Mouse (Mus musculus) hindbrain, embryonic 13.5 days (tissue): ENCODE measurements around the gene Onecut3. TPM values are rescaled to one million over a fixed set of nuclear protein-coding genes. Genes with fewer than 3 reads are reported as not detected.

ENCODE experiments used
- ATAC-seq: fragments of 200-750 bp; cut with Nextera tagmentation; 2 replicates; pipeline ENCODE4 v1.8.0; 2017; ENCODE audit warnings: moderate TSS enrichment; ENCODE audit not compliant: low FRiP score
- H3K27ac ChIP-seq: fragments of 300-500 bp; sonication (generic); 2 replicates; pipeline ENCODE4 v1.5.1; 2015; ENCODE audit warnings: inconsistent platforms, mild to moderate bottlenecking, moderate library complexity
- H3K27me3 ChIP-seq: fragments of 300-500 bp; sonication (generic); 2 replicates; pipeline ENCODE4 v1.6.1; 2015; ENCODE audit warnings: mild to moderate bottlenecking, inconsistent platforms
- H3K36me3 ChIP-seq: fragments of 300-500 bp; sonication (generic); 2 replicates; pipeline ENCODE4 v1.6.1; 2015; ENCODE audit warnings: mild to moderate bottlenecking, inconsistent platforms
- H3K4me1 ChIP-seq: fragments of 300-500 bp; sonication (generic); replicated peaks from 2 replicates; pipeline ENCODE4 v1.6.1; 2015; ENCODE audit warnings: inconsistent platforms
- H3K4me2 ChIP-seq: fragments of 300-500 bp; sonication (generic); 2 replicates; pipeline ENCODE4 v1.6.1; 2015; ENCODE audit warnings: inconsistent platforms, mild to moderate bottlenecking, moderate library complexity
- H3K4me3 ChIP-seq: fragments of 300-500 bp; sonication (generic); 2 replicates; pipeline ENCODE4 v1.5.1; 2015; ENCODE audit warnings: mild to moderate bottlenecking, inconsistent platforms
- H3K9ac ChIP-seq: fragments of 300-500 bp; sonication (generic); 2 replicates; pipeline ENCODE4 v1.6.1; 2015; ENCODE audit warnings: mild to moderate bottlenecking, inconsistent platforms
- H3K9me3 ChIP-seq: fragments of 300-500 bp; sonication (generic); 2 replicates; pipeline ENCODE4 v1.6.1; 2016; ENCODE audit warnings: inconsistent platforms
- WGBS: fragments of 180-500 bp; shearing (Covaris S2); methylation state at CpG from one replicate; pipeline ENCODE4 v1.1.7; 2015; 5-methylcytosine and 5-hydroxymethylcytosine counted together
- polyA plus RNA-seq: library from polyadenylated mRNA; unstranded; fragments of >200 nt; fragmentation: Nextera tagmentation; extraction: Ambion mirVana; gene quantifications from 2 replicates; pipeline ENCODE4 v1.2.1, GENCODE M21; 2015

Onecut3 gene
- 2.1 and 2.5 TPM in 2 replicates for polyA plus RNA-seq

- Histone ChIP-seq H3K4me1 (peaks cover 39% of the 10 kb centered on the region), H3K9me3 (no peaks in the 10 kb centered on the region), H3K4me2 (peak within 1 kb of the TSS; percentile 65), H3K4me3 (peak within 1 kb of the TSS; percentile 43), H3K27ac (peak within 1 kb of the TSS; percentile 74), H3K27me3 (peaks cover 98% of the 10 kb centered on the region), H3K9ac (peak within 1 kb of the TSS; percentile 68), H3K36me3 (no peaks in the 10 kb centered on the region)
- ATAC-seq: peak; percentile 37; the same call in 1 of the 2 replicates
- under 1% methylated on average over 37 of the region's 42 CpGs for WGBS
These were observed at the start of gene Onecut3 for GRCm38 (mm10) chr10:80494732-80495131. Gene Onecut3 (plus strand): TSS chr10:80494835.

GRCm38 (mm10) chr10:80445052-80445451, 49.6 kb upstream of the Onecut3 start:
- no peaks in the 10 kb centered on the region for H3K36me3 ChIP-seq
- peaks cover 49% of the 10 kb centered on the region for H3K27me3 ChIP-seq
- H3K27ac ChIP-seq: no peak overlapping the region
- no peak overlapping the region for H3K4me2 ChIP-seq
- ATAC-seq: no peak
- no peak overlapping the region for H3K9ac ChIP-seq
- 30% methylated on average over 1 of the region's 1 CpGs for WGBS
- H3K4me1 ChIP-seq: peaks cover 13% of the 10 kb centered on the region
- no peaks in the 10 kb centered on the region for H3K9me3 ChIP-seq
- no peak overlapping the region for H3K4me3 ChIP-seq

- Histone ChIP-seq H3K4me2 (peak overlapping the region; percentile 42), H3K4me3 (no peak overlapping the region), H3K9me3 (no peaks in the 10 kb centered on the region), H3K27me3 (peaks cover 51% of the 10 kb centered on the region), H3K36me3 (no peaks in the 10 kb centered on the region), H3K9ac (no peak overlapping the region), H3K27ac (no peak overlapping the region), H3K4me1 (peaks cover 13% of the 10 kb centered on the region)
- peak; percentile 82 for ATAC-seq
- WGBS: 8% methylated on average over 26 of the region's 26 CpGs
These were observed 48.6 kb upstream of the Onecut3 start for GRCm38 (mm10) chr10:80445898-80446601.

GRCm38 (mm10) chr10:80450599-80450998, 44.0 kb upstream of the Onecut3 start:
- Histone ChIP-seq H3K4me2 (no peak overlapping the region), H3K36me3 (no peaks in the 10 kb centered on the region), H3K4me3 (no peak overlapping the region), H3K4me1 (peaks cover 4% of the 10 kb centered on the region), H3K27ac (no peak overlapping the region), H3K9me3 (no peaks in the 10 kb centered on the region), H3K27me3 (peaks cover 39% of the 10 kb centered on the region), H3K9ac (no peak overlapping the region)
- ATAC-seq: no peak
- WGBS: 5% methylated on average over 6 of the region's 6 CpGs

GRCm38 (mm10) chr10:80453601-80454000, 41.0 kb upstream of the Onecut3 start:
- H3K4me1 ChIP-seq: no peaks in the 10 kb centered on the region
- no peak overlapping the region for H3K9ac ChIP-seq
- no peaks in the 10 kb centered on the region for H3K36me3 ChIP-seq
- no peaks in the 10 kb centered on the region for H3K9me3 ChIP-seq
- WGBS: 51% methylated on average over 10 of the region's 10 CpGs
- ATAC-seq: no peak
- H3K4me2 ChIP-seq: no peak overlapping the region
- no peak overlapping the region for H3K4me3 ChIP-seq
- peaks cover 22% of the 10 kb centered on the region; the same call in 1 of the 2 replicates for H3K27me3 ChIP-seq
- H3K27ac ChIP-seq: no peak overlapping the region

- Histone ChIP-seq H3K27ac (no peak overlapping the region), H3K36me3 (no peaks in the 10 kb centered on the region)
- ATAC-seq: no peak
These were observed 39.9 kb upstream of the Onecut3 start for GRCm38 (mm10) chr10:80454781-80455180.

GRCm38 (mm10) chr10:80455697-80456096, 38.9 kb upstream of the Onecut3 start:
- no peak overlapping the region for H3K9ac ChIP-seq
- WGBS: 86% methylated on average over 5 of the region's 5 CpGs
- ATAC-seq: no peak

More at GRCm38 (mm10) chr10:80454781-80455180, 39.9 kb upstream of the Onecut3 start:
- H3K4me3 ChIP-seq: no peak overlapping the region
- H3K9ac ChIP-seq: no peak overlapping the region
- H3K27me3 ChIP-seq: 0 out of 2 replicates have a peak, but pooled peaks cover 18% of the 10 kb centered on the region
- H3K4me1 ChIP-seq: no peaks in the 10 kb centered on the region
- 87% methylated on average over 5 of the region's 5 CpGs for WGBS
- no peak overlapping the region for H3K4me2 ChIP-seq
- H3K9me3 ChIP-seq: no peaks in the 10 kb centered on the region

GRCm38 (mm10) chr10:80459236-80459635, 35.4 kb upstream of the Onecut3 start:
- H3K9ac ChIP-seq: no peak overlapping the region
- no peak overlapping the region for H3K4me2 ChIP-seq
- no peaks in the 10 kb centered on the region for H3K36me3 ChIP-seq
- no peak overlapping the region for H3K4me3 ChIP-seq
- no peak for ATAC-seq
- H3K27ac ChIP-seq: no peak overlapping the region
- H3K9me3 ChIP-seq: no peaks in the 10 kb centered on the region
- peaks cover 27% of the 10 kb centered on the region for H3K27me3 ChIP-seq
- no peaks in the 10 kb centered on the region for H3K4me1 ChIP-seq
- WGBS: 88% methylated on average over 10 of the region's 10 CpGs

More at GRCm38 (mm10) chr10:80455697-80456096, 38.9 kb upstream of the Onecut3 start:
- Histone ChIP-seq H3K4me3 (no peak overlapping the region), H3K4me2 (no peak overlapping the region), H3K36me3 (no peaks in the 10 kb centered on the region), H3K27me3 (peaks cover 20% of the 10 kb centered on the region), H3K27ac (no peak overlapping the region), H3K9me3 (no peaks in the 10 kb centered on the region), H3K4me1 (no peaks in the 10 kb centered on the region)

GRCm38 (mm10) chr10:80459671-80460070, 35.0 kb upstream of the Onecut3 start:
- Histone ChIP-seq H3K4me3 (no peak overlapping the region), H3K27me3 (peaks cover 29% of the 10 kb centered on the region), H3K9me3 (no peaks in the 10 kb centered on the region), H3K36me3 (no peaks in the 10 kb centered on the region), H3K27ac (no peak overlapping the region), H3K4me1 (peaks cover 3% of the 10 kb centered on the region), H3K9ac (no peak overlapping the region), H3K4me2 (no peak overlapping the region)
- ATAC-seq: no peak
- WGBS: 91% methylated on average over 11 of the region's 11 CpGs

GRCm38 (mm10) chr10:80460324-80460723, 34.3 kb upstream of the Onecut3 start:
- 62% methylated on average over 4 of the region's 4 CpGs for WGBS
- H3K27me3 ChIP-seq: peaks cover 36% of the 10 kb centered on the region
- H3K27ac ChIP-seq: no peak overlapping the region
- no peak overlapping the region for H3K4me2 ChIP-seq
- H3K9me3 ChIP-seq: no peaks in the 10 kb centered on the region
- no peak overlapping the region for H3K9ac ChIP-seq
- H3K36me3 ChIP-seq: no peaks in the 10 kb centered on the region
- peaks cover 7% of the 10 kb centered on the region for H3K4me1 ChIP-seq
- no peak for ATAC-seq
- H3K4me3 ChIP-seq: no peak overlapping the region

- Histone ChIP-seq H3K4me1 (peaks cover 7% of the 10 kb centered on the region), H3K9ac (no peak overlapping the region), H3K4me3 (no peak overlapping the region), H3K27me3 (peaks cover 39% of the 10 kb centered on the region), H3K4me2 (no peak overlapping the region), H3K27ac (no peak overlapping the region), H3K36me3 (no peaks in the 10 kb centered on the region), H3K9me3 (no peaks in the 10 kb centered on the region)
- ATAC-seq: no peak
- WGBS: 79% methylated on average over 7 of the region's 7 CpGs
These were observed 33.3 kb upstream of the Onecut3 start for GRCm38 (mm10) chr10:80461346-80461745.

- Histone ChIP-seq H3K36me3 (no peaks in the 10 kb centered on the region), H3K27ac (peak overlapping the region; percentile 18; the same call in 1 of the 2 replicates), H3K4me2 (peak overlapping the region; percentile 32), H3K9me3 (no peaks in the 10 kb centered on the region), H3K4me1 (peaks cover 7% of the 10 kb centered on the region), H3K4me3 (peak overlapping the region; percentile 12), H3K27me3 (peaks cover 42% of the 10 kb centered on the region), H3K9ac (peak overlapping the region; percentile 39; the same call in 1 of the 2 replicates)
- 7% methylated on average over 19 of the region's 19 CpGs for WGBS
- ATAC-seq: no peak
These were observed 30.1 kb upstream of the Onecut3 start for GRCm38 (mm10) chr10:80464381-80465035.
